Mouse (Mus musculus) small intestine, adult 2 months (tissue): ENCODE measurements at regions not wholly inside any gene's neighbourhood (a gene's known extent, or its start where the extent isn't known, plus 50 kb on each side); places are given as distances from the start of the nearest gene placed in this dataset.

ENCODE experiments used
- CTCF ChIP-seq: fragments of 200-500 bp; IDR thresholded peaks from 2 replicates; pipeline ENCODE4 v1.5.1; 2012; ENCODE audit warnings: low read depth, mild to moderate bottlenecking, control low read depth, inconsistent platforms, low read length, moderate library complexity, mixed read lengths; ENCODE audit not compliant: insufficient replicate concordance, insufficient read length; ENCODE audit errors: extremely low read depth
- POLR2A ChIP-seq: fragments of 200-500 bp; IDR thresholded peaks from 2 replicates; pipeline ENCODE4 v1.6.1; 2012; ENCODE audit warnings: low read depth, mild to moderate bottlenecking, control low read depth, inconsistent platforms, low read length, moderate library complexity

DNA sequence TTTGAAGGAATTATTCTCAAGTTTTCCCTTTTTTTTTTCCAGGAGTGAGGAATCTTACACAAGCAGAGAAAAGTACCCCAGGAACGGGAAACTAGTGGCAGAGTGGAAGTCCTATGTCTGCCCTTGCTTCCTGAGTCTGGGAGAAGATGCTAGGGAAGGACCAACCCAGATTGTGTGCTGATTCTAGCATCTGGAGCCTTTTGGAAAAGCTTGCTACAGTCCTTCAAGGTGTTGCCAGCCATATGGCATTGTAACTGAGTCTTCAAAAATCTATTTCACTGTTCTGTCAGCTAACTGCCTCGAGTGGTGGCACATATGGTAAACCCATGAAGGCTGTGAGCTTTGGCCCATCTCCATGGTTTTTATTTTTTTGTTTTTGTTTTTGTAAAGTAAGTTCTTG lies 432.3 kb downstream of the Adamts20 start:
- TF ChIP-seq CTCF (no peak), POLR2A (no peak)
